Mouse (Mus musculus) limb, embryonic 12.5 days (tissue): ENCODE results near the gene Tarbp2. TPM values are rescaled to one million over a fixed set of nuclear protein-coding genes. Genes with fewer than 3 reads are reported as not detected.

Source experiments
- ATAC-seq: fragments of 200-750 bp; cut with Nextera tagmentation; 2 replicates; pipeline ENCODE4 v1.8.0; 2017; ENCODE audit warnings: low read depth, moderate TSS enrichment; ENCODE audit not compliant: insufficient number of reproducible peaks, insufficient read depth, low FRiP score, low TSS enrichment
- H3K27ac ChIP-seq: fragments of 300-500 bp; sonication (generic); 2 replicates; pipeline ENCODE4 v1.5.1; 2016; ENCODE audit warnings: mild to moderate bottlenecking, moderate library complexity
- H3K27me3 ChIP-seq: fragments of 300-500 bp; sonication (generic); 2 replicates; pipeline ENCODE4 v1.6.1; 2016; ENCODE audit warnings: mild to moderate bottlenecking, moderate library complexity
- H3K36me3 ChIP-seq: fragments of 300-500 bp; sonication (generic); 2 replicates; pipeline ENCODE4 v1.6.1; 2016; ENCODE audit warnings: mild to moderate bottlenecking, moderate library complexity
- H3K4me1 ChIP-seq: fragments of 300-500 bp; sonication (generic); replicated peaks from 2 replicates; pipeline ENCODE4 v1.6.1; 2016
- H3K4me2 ChIP-seq: fragments of 300-500 bp; sonication (generic); 2 replicates; pipeline ENCODE4 v1.6.1; 2016; ENCODE audit warnings: mild to moderate bottlenecking, moderate library complexity
- H3K4me3 ChIP-seq: fragments of 300-500 bp; sonication (generic); replicated peaks from 2 replicates; pipeline ENCODE4 v1.5.1; 2016; ENCODE audit warnings: mild to moderate bottlenecking
- H3K9ac ChIP-seq: fragments of 300-500 bp; sonication (generic); replicated peaks from 2 replicates; pipeline ENCODE4 v1.6.1; 2016; ENCODE audit warnings: mild to moderate bottlenecking, moderate library complexity
- H3K9me3 ChIP-seq: fragments of 300-500 bp; sonication (generic); 2 replicates; pipeline ENCODE4 v1.6.1; 2016; ENCODE audit warnings: mild to moderate bottlenecking, moderate library complexity
- WGBS: fragments of 180-500 bp; shearing (Covaris S2); methylation state at CpG from one replicate; pipeline ENCODE4 v1.1.7; 2016; 5-methylcytosine and 5-hydroxymethylcytosine counted together
- polyA plus RNA-seq: library from polyadenylated mRNA; unstranded; fragments of >200 nt; fragmentation: Nextera tagmentation; extraction: Ambion mirVana; gene quantifications from 2 replicates; pipeline ENCODE4 v1.2.1, GENCODE M21; 2016

The Tarbp2 gene
- polyA plus RNA-seq, 1 experiment from 2014 or later, result 111 TPM

- Histone ChIP-seq H3K9ac (no peak overlapping the region), H3K27me3 (no peaks in the 10 kb centered on the region), H3K9me3 (no peaks in the 10 kb centered on the region), H3K4me3 (no peak overlapping the region), H3K4me2 (no peak overlapping the region), H3K36me3 (peaks cover 73% of the 10 kb centered on the region), H3K27ac (no peak overlapping the region), H3K4me1 (no peaks in the 10 kb centered on the region)
- 75% methylated on average over 3 of the region's 3 CpGs for WGBS
- ATAC-seq, result no peak
Measured at GRCm38 (mm10) chr15:102527936-102528335, 9.9 kb downstream of the Tarbp2 start.

DNA sequence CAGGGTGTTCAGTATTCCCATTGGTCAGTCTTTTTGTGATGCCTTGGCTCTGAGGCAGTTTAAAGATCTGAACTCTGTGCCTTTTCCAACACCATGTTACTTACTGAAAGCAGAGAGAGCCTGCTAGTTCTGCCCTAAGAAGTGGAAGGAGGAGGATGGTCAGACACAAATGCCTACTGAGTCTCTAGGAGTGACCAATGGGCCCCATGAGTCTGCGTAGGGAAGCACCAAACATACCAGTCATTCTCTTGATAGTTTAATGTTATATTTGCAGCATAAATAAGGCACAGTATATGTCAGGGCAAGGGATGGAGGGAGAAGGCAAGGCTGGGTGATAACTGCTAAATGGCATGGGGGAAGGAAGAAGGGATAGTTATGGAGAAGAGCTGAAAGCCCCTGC lies 10.4 kb downstream of the Tarbp2 start:
- H3K4me2 ChIP-seq, result no peak overlapping the region
- no peak overlapping the region for H3K27ac ChIP-seq
- H3K9me3 ChIP-seq, result no peaks in the 10 kb centered on the region
- H3K36me3 ChIP-seq, result peaks cover 77% of the 10 kb centered on the region
- no peak overlapping the region for H3K9ac ChIP-seq
- WGBS, result 96% methylated on average over 1 of the region's 1 CpGs
- ATAC-seq, result no peak
- no peaks in the 10 kb centered on the region for H3K27me3 ChIP-seq
- no peaks in the 10 kb centered on the region for H3K4me1 ChIP-seq
- H3K4me3 ChIP-seq, result no peak overlapping the region

DNA sequence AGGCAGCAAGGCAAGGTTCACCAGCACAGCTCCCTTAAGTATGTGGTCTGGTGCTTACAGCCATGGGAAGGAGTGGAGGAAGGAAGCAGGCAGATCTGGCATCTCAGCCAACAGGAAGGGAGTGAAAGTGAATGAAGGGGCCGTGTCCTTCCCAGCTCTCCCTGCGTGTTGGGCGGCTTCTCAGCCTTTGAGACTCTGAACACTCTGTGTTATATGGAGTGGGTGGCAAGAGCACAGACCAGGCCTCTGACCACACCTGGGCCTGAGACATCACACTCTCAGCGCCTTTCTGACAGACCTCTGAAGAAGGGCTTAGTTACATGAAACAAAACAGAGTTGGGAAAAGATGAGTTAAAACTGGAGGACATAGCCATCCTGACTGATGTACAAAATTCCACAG lies 12.6 kb downstream of the Tarbp2 start:
- Histone ChIP-seq H3K27me3 (no peaks in the 10 kb centered on the region), H3K36me3 (peaks cover 84% of the 10 kb centered on the region), H3K4me3 (no peak overlapping the region), H3K9me3 (no peaks in the 10 kb centered on the region), H3K27ac (no peak overlapping the region), H3K9ac (0 out of 2 replicates have a peak overlapping the region, but pooled peaks have one; percentile 12), H3K4me2 (no peak overlapping the region), H3K4me1 (no peaks in the 10 kb centered on the region)
- ATAC-seq, result no peak
- WGBS, result 83% methylated on average over 4 of the region's 4 CpGs

DNA sequence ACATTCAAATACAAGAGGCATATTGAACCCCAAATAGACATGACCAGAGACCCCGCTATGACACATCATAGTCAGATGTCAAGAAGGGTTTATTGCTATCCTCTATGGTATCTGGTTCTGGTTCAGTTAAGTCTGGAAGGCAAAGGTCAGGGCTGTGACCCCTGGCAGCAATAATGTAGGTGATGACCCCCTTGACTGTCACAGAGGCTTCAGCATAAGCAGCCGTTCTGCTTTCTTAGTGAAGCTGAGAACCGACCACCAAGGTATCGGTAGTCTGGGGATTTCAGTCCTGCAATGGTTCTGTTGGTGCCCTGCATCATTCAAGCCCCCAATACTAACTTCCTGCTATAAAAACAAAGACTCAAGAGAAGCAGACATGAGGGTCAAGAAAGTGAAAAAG lies 13.6 kb downstream of the Tarbp2 start:
- Histone ChIP-seq H3K4me2 (no peak overlapping the region), H3K27me3 (no peaks in the 10 kb centered on the region), H3K9ac (no peak overlapping the region), H3K36me3 (peaks cover 90% of the 10 kb centered on the region), H3K9me3 (no peaks in the 10 kb centered on the region), H3K27ac (no peak overlapping the region), H3K4me1 (no peaks in the 10 kb centered on the region), H3K4me3 (no peak overlapping the region)
- no peak for ATAC-seq
- 68% methylated on average over 4 of the region's 4 CpGs for WGBS

- Histone ChIP-seq H3K27me3 (no peaks in the 10 kb centered on the region), H3K4me3 (no peak overlapping the region), H3K9ac (no peak overlapping the region), H3K27ac (no peak overlapping the region), H3K4me1 (no peaks in the 10 kb centered on the region), H3K9me3 (no peaks in the 10 kb centered on the region), H3K4me2 (no peak overlapping the region), H3K36me3 (peaks cover 94% of the 10 kb centered on the region)
- 87% methylated on average over 3 of the region's 3 CpGs for WGBS
- ATAC-seq, result no peak
Measured at GRCm38 (mm10) chr15:102532106-102532900, 14.3 kb downstream of the Tarbp2 start.

- Histone ChIP-seq H3K27me3 (no peaks in the 10 kb centered on the region), H3K4me2 (no peak overlapping the region), H3K27ac (no peak overlapping the region), H3K9me3 (no peaks in the 10 kb centered on the region), H3K4me3 (no peak overlapping the region), H3K9ac (no peak overlapping the region), H3K4me1 (no peaks in the 10 kb centered on the region), H3K36me3 (peaks cover 92% of the 10 kb centered on the region)
- 87% methylated on average over 7 of the region's 7 CpGs for WGBS
- ATAC-seq, result no peak
Measured at GRCm38 (mm10) chr15:102533926-102534325, 15.9 kb downstream of the Tarbp2 start.

DNA sequence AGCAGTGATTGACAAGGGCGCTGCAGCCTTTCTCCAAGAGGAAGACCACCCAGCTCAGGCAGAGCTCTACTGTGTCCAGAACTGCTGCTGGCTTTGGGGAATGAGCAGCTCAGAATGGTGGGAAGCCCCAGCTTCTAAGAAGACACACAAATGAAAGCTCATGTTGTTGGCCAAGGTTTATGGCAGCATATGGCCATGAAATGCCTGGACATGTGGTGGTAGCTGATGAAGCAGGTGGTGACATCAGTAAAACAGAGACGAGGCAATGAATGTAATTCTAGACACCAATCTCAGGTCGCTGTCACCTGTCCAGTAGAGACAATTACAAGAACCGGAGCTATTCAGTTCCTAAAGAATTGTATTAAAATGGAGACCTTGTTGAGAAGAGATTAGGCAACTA lies 26.8 kb downstream of the Tarbp2 start:
- Histone ChIP-seq H3K4me2 (no peak overlapping the region), H3K9ac (no peak overlapping the region), H3K9me3 (no peaks in the 10 kb centered on the region), H3K36me3 (peaks cover 82% of the 10 kb centered on the region), H3K27me3 (no peaks in the 10 kb centered on the region), H3K4me1 (no peaks in the 10 kb centered on the region), H3K4me3 (no peak overlapping the region), H3K27ac (no peak overlapping the region)
- no peak for ATAC-seq
- WGBS, result 94% methylated on average over 4 of the region's 4 CpGs

DNA sequence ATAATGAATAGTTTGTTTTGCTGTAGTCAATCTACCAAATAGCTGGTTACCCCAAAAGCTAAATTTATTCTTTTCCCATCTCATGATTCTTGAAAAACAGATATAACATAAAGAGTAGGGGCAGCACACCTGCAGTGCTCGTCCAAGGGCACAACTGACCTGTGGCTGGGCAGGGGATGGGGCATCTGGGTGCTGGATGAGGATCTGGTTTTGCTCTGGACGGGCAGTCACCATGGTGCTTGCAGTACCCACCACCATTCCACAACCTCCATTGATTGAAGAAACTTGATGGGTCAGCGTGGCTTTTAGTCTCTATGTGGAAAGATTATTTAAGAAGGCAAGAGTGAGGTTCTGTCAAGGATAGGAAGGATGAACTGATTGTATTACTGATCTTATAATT lies 28.3 kb downstream of the Tarbp2 start:
- 88% methylated on average over 3 of the region's 3 CpGs for WGBS
- H3K4me2 ChIP-seq, result no peak overlapping the region
- no peak overlapping the region for H3K4me3 ChIP-seq
- no peaks in the 10 kb centered on the region for H3K9me3 ChIP-seq
- ATAC-seq, result no peak
- no peak overlapping the region for H3K9ac ChIP-seq
- no peak overlapping the region for H3K27ac ChIP-seq
- no peaks in the 10 kb centered on the region for H3K27me3 ChIP-seq
- H3K4me1 ChIP-seq, result no peaks in the 10 kb centered on the region
- H3K36me3 ChIP-seq, result peaks cover 76% of the 10 kb centered on the region

GRCm38 (mm10) chr15:102546677-102547427 lies 28.9 kb downstream of the Tarbp2 start:
- no peak overlapping the region for H3K27ac ChIP-seq
- WGBS, result 85% methylated on average over 3 of the region's 3 CpGs
- no peak for ATAC-seq

DNA sequence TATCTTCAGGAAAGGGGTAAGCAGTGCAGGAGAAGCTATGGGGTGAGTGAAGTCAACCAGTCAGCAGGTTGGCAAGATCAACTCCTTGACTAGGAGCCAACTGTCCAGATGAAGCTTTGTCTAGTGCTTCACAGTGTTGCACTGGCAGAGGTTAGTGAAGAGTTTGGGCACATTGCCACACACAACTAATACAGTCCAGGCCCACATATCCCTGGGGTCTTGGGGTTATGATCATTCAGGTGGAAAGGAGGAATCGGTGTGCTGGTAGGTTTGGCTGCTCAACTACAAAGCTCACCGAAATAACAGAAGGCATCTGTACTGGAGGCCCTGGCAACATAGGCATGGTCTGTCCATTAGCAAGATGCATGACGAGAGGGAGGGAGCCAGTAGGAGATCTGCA lies 29.5 kb downstream of the Tarbp2 start:
- Histone ChIP-seq H3K27me3 (no peaks in the 10 kb centered on the region), H3K9me3 (no peaks in the 10 kb centered on the region), H3K4me1 (no peaks in the 10 kb centered on the region), H3K4me2 (no peak overlapping the region), H3K36me3 (peaks cover 76% of the 10 kb centered on the region), H3K9ac (no peak overlapping the region), H3K27ac (no peak overlapping the region), H3K4me3 (no peak overlapping the region)
- 95% methylated on average over 3 of the region's 3 CpGs for whole genome bisulfite sequencing
- ATAC-seq, result no peak

More at GRCm38 (mm10) chr15:102546677-102547427, 28.9 kb downstream of the Tarbp2 start:
- H3K4me2 ChIP-seq, result no peak overlapping the region
- H3K4me1 ChIP-seq, result no peaks in the 10 kb centered on the region
- no peak overlapping the region; the same call in 1 of the 2 replicates for H3K9ac ChIP-seq
- no peak overlapping the region for H3K4me3 ChIP-seq
- H3K27me3 ChIP-seq, result no peaks in the 10 kb centered on the region
- H3K36me3 ChIP-seq, result peaks cover 76% of the 10 kb centered on the region
- H3K9me3 ChIP-seq, result no peaks in the 10 kb centered on the region

DNA sequence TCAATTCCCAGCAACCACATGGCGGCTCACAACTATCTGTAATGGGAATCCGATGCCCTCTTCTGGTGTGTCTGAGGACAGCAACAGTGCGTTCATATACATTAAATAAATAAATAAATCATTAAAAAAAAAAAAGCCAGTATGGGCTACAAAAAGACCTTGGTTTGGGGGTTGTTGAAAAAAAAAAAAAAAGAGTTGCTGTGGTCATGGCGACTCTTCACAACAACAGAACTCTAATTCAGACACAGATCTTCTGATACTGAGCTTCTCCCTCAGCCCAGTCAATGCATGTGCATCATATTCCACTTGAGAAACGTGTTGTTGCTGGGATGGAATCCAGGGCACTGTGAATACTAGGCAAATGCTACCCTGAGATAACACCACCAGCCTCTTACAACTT lies 34.6 kb downstream of the Tarbp2 start:
- H3K4me3 ChIP-seq, result no peak overlapping the region
- no peak for ATAC-seq
- H3K4me2 ChIP-seq, result no peak overlapping the region
- no peak overlapping the region for H3K27ac ChIP-seq
- peaks cover 80% of the 10 kb centered on the region for H3K36me3 ChIP-seq
- H3K9me3 ChIP-seq, result no peaks in the 10 kb centered on the region
- 97% methylated on average over 5 of the region's 5 CpGs for WGBS
- no peaks in the 10 kb centered on the region for H3K27me3 ChIP-seq
- no peak overlapping the region for H3K9ac ChIP-seq
- H3K4me1 ChIP-seq, result no peaks in the 10 kb centered on the region
